Mouse (Mus musculus): ENCODE measurements at regions not wholly inside any gene's neighbourhood (a gene's known extent, or its start where the extent isn't known, plus 50 kb on each side); places are given as distances from the start of the nearest gene placed in this dataset.

DNA sequence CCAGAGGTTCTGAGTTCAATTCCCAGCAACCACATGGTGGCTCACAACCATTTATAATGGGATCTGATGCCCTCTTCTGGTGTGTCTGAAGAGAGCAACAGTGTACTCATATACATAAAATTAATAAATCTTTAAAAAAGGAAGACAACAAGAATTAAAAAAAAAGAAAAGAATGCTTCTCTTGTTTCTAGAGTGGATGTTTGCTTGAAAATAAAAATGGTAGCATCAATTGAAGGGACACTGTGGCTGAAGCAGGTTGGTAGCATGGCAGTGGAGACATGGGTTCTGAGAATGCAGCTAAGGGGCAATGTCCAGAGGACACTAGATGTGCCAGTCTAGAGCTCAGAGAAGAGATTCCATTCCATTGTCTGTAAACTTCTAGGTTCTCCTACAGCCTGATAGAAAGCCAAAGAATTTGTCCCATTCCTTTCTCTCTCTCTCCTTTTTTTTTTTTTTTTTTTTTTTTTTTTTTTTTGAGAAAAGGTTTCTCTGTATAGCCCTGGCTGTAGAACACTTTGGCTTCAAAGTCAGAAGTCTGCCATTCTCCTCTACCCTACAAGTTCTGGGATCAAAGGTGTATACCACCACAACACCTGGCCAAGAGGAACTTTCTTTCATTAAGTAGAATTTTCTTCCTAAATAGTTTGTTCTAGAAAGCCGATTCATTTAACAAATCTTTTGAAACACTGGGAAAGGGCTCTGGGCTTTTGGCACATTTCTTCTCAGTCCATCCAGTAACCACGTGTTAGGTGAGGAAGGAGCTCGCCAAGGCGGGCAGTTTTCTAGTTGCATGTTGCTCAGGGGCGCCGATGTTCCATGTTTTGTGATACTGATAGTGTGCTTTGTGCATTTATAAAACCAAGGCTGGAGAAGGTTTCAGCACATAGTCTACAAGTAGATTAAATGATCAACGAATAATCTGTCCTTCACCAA lies 158.1 kb downstream of the Qrsl1 start:
- no peak for TF ChIP-seq CTCF (IDR thresholded peaks at IDR 0.05; ENCODE audit: low read depth)
- no peak for TF ChIP-seq EP300 (IDR thresholded peaks at IDR 0.05; ENCODE audit: low read depth)
